13 mouse cellular contexts compared by ENCODE assay signal in the genomic region with DNA sequence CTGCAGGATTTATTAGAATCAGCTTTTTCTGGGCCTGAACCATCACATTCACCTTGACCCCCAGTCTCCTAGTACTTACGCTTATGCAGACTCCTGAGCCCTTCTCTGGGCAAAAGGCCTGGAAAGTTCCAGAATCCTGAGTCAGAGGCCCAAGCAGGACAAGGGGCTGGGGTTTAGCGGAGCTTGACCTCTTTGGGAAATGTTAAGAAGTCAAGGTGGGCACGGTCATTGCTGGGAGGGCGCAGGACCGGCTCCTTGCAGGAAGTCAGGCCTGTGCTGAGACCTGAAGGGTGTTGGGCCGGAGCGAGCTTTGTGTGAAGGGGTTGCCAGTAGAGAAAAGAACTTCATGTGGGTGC.
DNase-seq lines count a peak whose midpoint lies in the region; ATAC-seq and TF ChIP-seq lines count a peak whose summit lies in the region.
"Had no signal": no experiment of that assay in that cellular context is flagged by ENCODE, and none has a peak within 500 bp of the region (broad histone marks: within the 10 kb centered on the region; RNA-seq: fewer than 3 reads in every experiment).

No protein-coding gene starts in this region.

- H3K4me2 ChIP-seq in lung, postnatal 0 days (replicated peaks; ENCODE audit: low read depth, low read length), result no peak overlapping the region
- H3K4me2 ChIP-seq in hindbrain, embryonic 14.5 days (replicated peaks), result no peak overlapping the region
- H3K4me2 ChIP-seq in midbrain, embryonic 16.5 days (ENCODE audit: low read length), result no peak overlapping the region
- no peak overlapping the region for H3K4me2 ChIP-seq in intestine, embryonic 16.5 days (ENCODE audit: low read depth, low read length)
- H3K4me2 ChIP-seq: intestine, embryonic 15.5 days had no signal

- no peak overlapping the region for H3K9ac ChIP-seq in lung, postnatal 0 days (replicated peaks; ENCODE audit: low read depth)
- no peak overlapping the region for H3K9ac ChIP-seq in hindbrain, embryonic 14.5 days
- no peak overlapping the region for H3K9ac ChIP-seq in midbrain, embryonic 16.5 days (ENCODE audit: low read depth, low read length)
- H3K9ac ChIP-seq in intestine, embryonic 16.5 days (ENCODE audit: low read depth, low read length), result no peak overlapping the region
- H3K9ac ChIP-seq: intestine, embryonic 15.5 days had no signal

- H3K27ac ChIP-seq in lung, postnatal 0 days (ENCODE audit: low read length), result peak overlapping the region; percentile 73
- 0 out of 2 replicates have a peak overlapping the region, but pooled peaks have one; percentile 3 for H3K27ac ChIP-seq in hindbrain, embryonic 14.5 days
- peak overlapping the region; percentile 66 for H3K27ac ChIP-seq in midbrain, embryonic 16.5 days (ENCODE audit: low read length)
- H3K27ac ChIP-seq in intestine, embryonic 16.5 days (ENCODE audit: low read length), result no peak overlapping the region
- H3K27ac ChIP-seq: intestine, embryonic 15.5 days; macrophage; stomach, postnatal 0 days had no signal

- peak; percentile 37 for ATAC-seq in lung, postnatal 0 days
- ATAC-seq in hindbrain, embryonic 14.5 days (ENCODE audit: low FRiP score), result no peak
- ATAC-seq in midbrain, embryonic 16.5 days, result no peak
- ATAC-seq in intestine, embryonic 16.5 days, result no peak
- ATAC-seq: intestine, embryonic 15.5 days had no signal

- no peaks in the 10 kb centered on the region for H3K36me3 ChIP-seq in lung, postnatal 0 days (ENCODE audit: insufficient read depth, low read length)
- H3K36me3 ChIP-seq in hindbrain, embryonic 14.5 days (replicated peaks; ENCODE audit: control insufficient read depth, insufficient read depth), result no peaks in the 10 kb centered on the region
- no peaks in the 10 kb centered on the region for H3K36me3 ChIP-seq in midbrain, embryonic 16.5 days (ENCODE audit: control insufficient read depth, insufficient read depth, low read length)
- no peaks in the 10 kb centered on the region for H3K36me3 ChIP-seq in intestine, embryonic 16.5 days (ENCODE audit: control insufficient read depth, insufficient read depth, low read length)
- H3K36me3 ChIP-seq: intestine, embryonic 15.5 days had no signal

- no peak for TF ChIP-seq EP300 in lung, postnatal 0 days (IDR thresholded peaks at IDR 0.05)

- DNase-seq in heart, adult 11 months, result peak; percentile 68
- no peak for DNase-seq in heart, adult 9 months (ENCODE audit: low spot score in 2 of 2)
- no peak for DNase-seq in lung, postnatal 0 days (ENCODE audit: low spot score)
- DNase-seq in lung, postnatal 14 days, result no peak
- no peak for DNase-seq in hindbrain, embryonic 14.5 days (ENCODE audit: low spot score)
- DNase-seq: adrenal gland, postnatal 10 days; cerebellum, postnatal 10 days; right cerebral cortex, adult 18-20 months had no signal

- H3K4me3 ChIP-seq in lung, postnatal 0 days (ENCODE audit: low read depth, low read length), result no peak overlapping the region
- H3K4me3 ChIP-seq in hindbrain, embryonic 14.5 days (replicated peaks; ENCODE audit: low read length), result no peak overlapping the region
- H3K4me3 ChIP-seq in midbrain, embryonic 16.5 days (ENCODE audit: low read depth, low read length), result no peak overlapping the region
- no peak overlapping the region for H3K4me3 ChIP-seq in intestine, embryonic 16.5 days (ENCODE audit: low read length)
- H3K4me3 ChIP-seq: intestine, embryonic 15.5 days had no signal

- TF ChIP-seq CTCF in lung, postnatal 0 days (IDR thresholded peaks at IDR 0.05), result no peak

- 78% methylated on average over 7 of the region's 7 CpGs for WGBS in lung, postnatal 0 days
- 89% methylated on average over 7 of the region's 7 CpGs for WGBS in hindbrain, embryonic 14.5 days
- WGBS in midbrain, embryonic 16.5 days, result 85% methylated on average over 7 of the region's 7 CpGs
- WGBS in intestine, embryonic 16.5 days, result 91% methylated on average over 7 of the region's 7 CpGs

- H3K27me3 ChIP-seq in lung, postnatal 0 days (replicated peaks; ENCODE audit: insufficient read depth, low read length), result no peaks in the 10 kb centered on the region
- no peaks in the 10 kb centered on the region for H3K27me3 ChIP-seq in hindbrain, embryonic 14.5 days (ENCODE audit: control insufficient read depth, insufficient read depth, low read length)
- H3K27me3 ChIP-seq in midbrain, embryonic 16.5 days (ENCODE audit: control insufficient read depth, insufficient read depth, low read depth, low read length), result no peaks in the 10 kb centered on the region
- no peaks in the 10 kb centered on the region for H3K27me3 ChIP-seq in intestine, embryonic 16.5 days (replicated peaks; ENCODE audit: control insufficient read depth, insufficient read depth, low read length)
- H3K27me3 ChIP-seq: intestine, embryonic 15.5 days had no signal

- no peaks in the 10 kb centered on the region for H3K4me1 ChIP-seq in lung, postnatal 0 days (ENCODE audit: insufficient read depth, low read depth, low read length)
- peaks cover 18% of the 10 kb centered on the region for H3K4me1 ChIP-seq in hindbrain, embryonic 14.5 days (replicated peaks; ENCODE audit: control insufficient read depth, insufficient read depth, low read length)
- H3K4me1 ChIP-seq in midbrain, embryonic 16.5 days (ENCODE audit: control insufficient read depth, insufficient read depth, low read length), result peaks cover 23% of the 10 kb centered on the region
- no peaks in the 10 kb centered on the region for H3K4me1 ChIP-seq in intestine, embryonic 16.5 days (ENCODE audit: control insufficient read depth, insufficient read depth, low read length)
- H3K4me1 ChIP-seq: intestine, embryonic 15.5 days had no signal

- H3K9me3 ChIP-seq in lung, postnatal 0 days (ENCODE audit: low read length), result no peaks in the 10 kb centered on the region
- no peaks in the 10 kb centered on the region for H3K9me3 ChIP-seq in hindbrain, embryonic 14.5 days (ENCODE audit: control insufficient read depth, low read length)
- H3K9me3 ChIP-seq in midbrain, embryonic 16.5 days (replicated peaks; ENCODE audit: control insufficient read depth, low read length, poor library complexity, severe bottlenecking), result no peaks in the 10 kb centered on the region
- no peaks in the 10 kb centered on the region for H3K9me3 ChIP-seq in intestine, embryonic 16.5 days (ENCODE audit: control insufficient read depth, low read length)
- H3K9me3 ChIP-seq: intestine, embryonic 15.5 days had no signal
